Mouse (Mus musculus): ENCODE results near the gene Ncor2.
"Not testable (repeated sequence)": the region's sequence is repeated elsewhere in the genome, so short reads cannot be mapped to it uniquely, and the experiment has no call there.

The Ncor2 gene

DNA sequence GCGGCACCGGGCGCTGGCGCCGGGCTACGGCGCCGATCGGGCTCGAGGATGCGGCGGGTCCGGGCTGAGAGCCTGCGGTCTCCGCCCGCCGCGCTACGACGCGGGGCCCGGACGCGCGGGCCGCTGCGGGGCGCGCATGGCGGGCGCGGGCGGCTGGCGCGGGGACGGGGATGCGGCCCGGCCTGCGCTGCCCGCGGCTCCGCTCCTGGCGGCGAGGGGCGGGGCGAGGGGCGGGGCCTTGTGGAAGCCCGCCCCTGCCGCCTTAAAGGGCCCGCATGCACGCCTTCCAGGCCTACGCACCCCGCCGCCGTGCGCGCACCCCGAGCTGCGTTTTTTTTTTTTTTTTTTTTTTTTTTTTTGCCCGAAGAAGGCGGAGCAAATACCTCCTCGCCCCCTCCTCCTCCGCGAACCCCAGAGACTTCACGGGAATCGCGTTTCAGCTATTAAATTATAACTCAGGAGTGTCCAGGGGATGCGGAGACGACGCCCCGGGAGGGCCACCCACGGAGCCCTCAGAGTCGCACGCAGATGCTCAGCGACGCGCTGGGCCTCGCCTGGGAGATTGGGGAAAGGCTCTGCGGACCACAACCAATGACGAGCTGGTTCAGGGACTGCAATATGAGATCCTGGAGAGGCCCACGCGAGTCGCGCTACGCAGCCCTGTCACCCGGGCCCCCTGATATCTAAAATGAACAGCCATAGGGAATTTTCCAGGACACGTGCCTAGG lies at the start of gene Ncor2:
Gene Ncor2 (minus strand): TSS at position 213 of the 728 bp plus-strand sequence.
- peak; percentile 56 for DNase-seq (ENCODE audit: low spot score)

GRCm38 (mm10) chr5:125227699-125228098 lies 48.7 kb upstream of the Ncor2 start:
- DNase-seq (ENCODE audit: low spot score), result no peak

- DNase-seq (ENCODE audit: low spot score), result no peak
Observed at GRCm38 (mm10) chr5:125226229-125226634, 47.2 kb upstream of the Ncor2 start.

DNA sequence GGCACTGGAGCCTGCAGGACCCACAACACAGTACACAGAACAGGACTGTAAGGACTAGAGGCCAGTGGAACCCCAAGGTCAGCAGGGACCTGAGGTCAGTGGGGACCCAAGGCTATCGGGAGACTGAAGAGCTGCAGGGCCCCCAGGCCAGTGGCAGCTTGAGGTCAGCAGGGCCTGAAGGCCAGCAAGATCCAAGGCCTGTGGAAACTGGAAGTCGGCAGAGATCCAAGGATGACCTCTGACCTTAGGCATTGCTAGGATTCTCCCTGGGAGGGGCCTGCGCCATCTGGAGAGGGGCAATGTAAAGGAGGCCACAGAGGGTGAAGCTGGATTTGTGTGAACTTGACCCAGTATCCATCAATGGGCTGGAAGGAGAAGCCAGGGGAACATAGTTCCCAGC lies 45.9 kb upstream of the Ncor2 start:
- DNase-seq (ENCODE audit: low spot score), result no peak

DNA sequence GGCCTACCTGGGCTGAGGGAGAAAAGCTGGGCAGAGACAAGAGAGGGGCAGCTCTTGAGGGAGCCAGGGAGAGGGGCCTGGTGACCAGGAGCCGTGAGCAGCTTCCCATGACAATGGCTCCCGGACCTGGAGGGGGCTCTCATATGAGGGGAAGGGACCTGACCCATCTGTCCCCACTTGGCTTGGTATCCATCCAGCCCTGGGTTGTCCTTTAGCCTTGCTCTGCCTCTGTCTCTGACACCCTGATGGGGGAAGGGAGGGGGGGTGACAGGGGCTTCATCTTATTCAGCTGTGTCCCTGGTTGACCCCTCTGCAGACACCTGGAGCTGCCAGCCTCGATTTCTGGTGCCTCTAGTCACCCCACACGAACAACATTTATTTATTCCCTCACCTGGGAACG lies 44.9 kb upstream of the Ncor2 start:
- DNase-seq (ENCODE audit: low spot score), result no peak

GRCm38 (mm10) chr5:125222706-125223105 lies 43.7 kb upstream of the Ncor2 start:
- no peak for DNase-seq (ENCODE audit: low spot score)

DNA sequence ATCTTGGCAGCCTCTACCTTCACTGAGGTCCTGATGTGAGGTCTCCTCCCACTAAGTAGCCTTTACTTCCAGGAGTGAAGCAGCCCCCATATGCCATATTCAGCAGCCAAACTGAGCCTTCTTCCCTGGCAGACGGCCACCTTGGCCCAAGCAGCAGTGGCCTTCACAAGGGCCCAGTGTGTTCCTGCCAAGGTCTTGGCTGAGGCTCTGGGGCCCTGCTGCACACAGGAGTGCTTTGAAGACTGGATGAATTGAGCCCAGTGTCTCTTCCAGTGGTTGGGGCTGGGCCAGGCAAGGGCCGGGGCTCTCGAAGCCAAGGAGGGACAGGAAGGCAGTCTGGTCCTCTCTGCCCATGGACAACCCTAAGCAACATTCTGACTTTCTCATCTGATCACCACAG lies 42.8 kb upstream of the Ncor2 start:
- no peak for DNase-seq (ENCODE audit: low spot score)

DNA sequence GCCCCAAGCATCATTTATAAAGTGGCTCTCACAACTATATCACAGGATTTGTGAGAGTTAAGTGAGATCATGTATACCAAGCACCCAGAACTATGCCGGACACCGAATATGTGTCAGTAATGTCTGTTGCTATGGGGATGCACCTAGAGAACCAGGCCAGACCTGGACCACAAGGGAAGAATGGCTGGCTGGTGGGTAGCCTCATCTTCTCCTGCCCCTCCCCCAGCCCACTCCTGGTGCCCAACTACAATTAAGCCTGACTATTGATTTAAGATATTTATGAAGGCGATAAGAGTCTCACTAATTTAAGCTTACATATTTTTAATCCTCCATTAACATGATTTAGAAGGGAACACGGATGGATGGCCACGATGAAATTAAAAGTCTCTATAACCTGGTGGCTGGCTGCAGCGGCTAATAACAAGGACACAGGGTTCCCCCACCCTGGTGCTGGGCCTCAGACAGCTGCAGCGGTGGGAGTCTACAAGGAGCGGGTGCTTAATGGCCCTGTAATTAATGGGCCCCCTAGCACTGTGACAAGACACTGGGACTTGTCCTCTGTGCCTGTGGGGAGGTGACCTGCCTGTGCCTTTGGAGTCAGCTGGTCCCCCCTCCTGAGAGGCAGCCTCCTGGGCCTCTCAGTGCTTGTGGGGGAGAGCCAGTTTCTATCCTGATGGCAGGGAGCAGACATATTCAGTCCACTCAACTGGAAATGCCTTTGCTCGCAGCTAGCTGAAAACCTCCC lies 38.6 kb upstream of the Ncor2 start:
- no peak for DNase-seq (ENCODE audit: low spot score)

GRCm38 (mm10) chr5:125215930-125216459 lies 37.0 kb upstream of the Ncor2 start:
- no peak for DNase-seq (ENCODE audit: low spot score)

DNA sequence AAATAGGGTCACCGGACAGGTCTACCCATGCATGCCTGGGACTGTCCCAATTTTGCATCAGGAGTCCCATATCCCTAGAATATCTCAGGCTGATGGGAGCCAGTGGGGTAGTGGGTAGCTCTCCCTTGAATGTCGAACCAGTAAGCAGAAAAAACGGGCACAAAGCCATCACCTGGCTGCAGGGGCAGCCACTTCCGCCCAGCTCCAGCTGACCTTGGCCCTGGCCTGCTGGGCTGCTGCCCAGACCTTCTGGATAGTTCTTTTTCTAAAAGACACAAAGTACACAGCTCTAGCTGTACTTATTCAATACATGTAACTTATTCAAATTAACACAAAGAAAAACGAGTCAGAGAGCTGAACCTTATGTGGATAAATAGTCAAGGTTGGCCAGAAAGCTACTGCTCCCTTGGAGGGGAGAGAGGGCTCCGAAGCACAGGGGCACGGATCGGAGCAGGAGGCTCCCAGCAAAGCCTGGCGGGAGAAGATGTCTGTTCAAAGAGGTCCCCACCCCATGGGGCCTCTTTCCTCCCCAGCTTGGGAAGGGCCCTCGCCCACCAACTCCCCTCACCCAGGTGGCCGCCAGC lies 36.4 kb upstream of the Ncor2 start:
- no peak for DNase-seq (ENCODE audit: low spot score)

DNA sequence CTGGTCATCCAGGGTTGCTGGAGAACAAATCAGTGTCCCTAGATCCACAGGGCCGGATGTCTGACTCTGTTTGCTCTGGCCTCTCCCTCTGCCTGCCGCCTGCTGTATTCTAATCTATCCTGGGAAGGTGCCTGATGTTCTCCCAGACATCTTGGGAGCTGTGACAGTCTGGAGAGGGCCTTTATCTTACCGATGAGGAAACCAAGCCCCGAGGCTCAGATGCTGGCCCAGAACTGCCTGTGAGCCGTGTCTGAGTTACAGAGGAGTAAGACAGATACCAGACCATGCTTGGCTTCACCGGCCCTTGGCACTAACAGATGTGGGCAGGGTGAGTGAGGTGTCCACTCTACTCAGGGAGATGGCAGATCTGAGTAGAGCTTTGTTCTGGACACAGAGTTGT lies 35.0 kb upstream of the Ncor2 start:
- DNase-seq (ENCODE audit: low spot score), result no peak

- DNase-seq (ENCODE audit: low spot score), result not testable (repeated sequence)
Observed at GRCm38 (mm10) chr5:125204910-125205309, 25.9 kb upstream of the Ncor2 start.

- no peak for DNase-seq (ENCODE audit: low spot score)
Observed at GRCm38 (mm10) chr5:125204199-125204815, 25.3 kb upstream of the Ncor2 start.

DNA sequence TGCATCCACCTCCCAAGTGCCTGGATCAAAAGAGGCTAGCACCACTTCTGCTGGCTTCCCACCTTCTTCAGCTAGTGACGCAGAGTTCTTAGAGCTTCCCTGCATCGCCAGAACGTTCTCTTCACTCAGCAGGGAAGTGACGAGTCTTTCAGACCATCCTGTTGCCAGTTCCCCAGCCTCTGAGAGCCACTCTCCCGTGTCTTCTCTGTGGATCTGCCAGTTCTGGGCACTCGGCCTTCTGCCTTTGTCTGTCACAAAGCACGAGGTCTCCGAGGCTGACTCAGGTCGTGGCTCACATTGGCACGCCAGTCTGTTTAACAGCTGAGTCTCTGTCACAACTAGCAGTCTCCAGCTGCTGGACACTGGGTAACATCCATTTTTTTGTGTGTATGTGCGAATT lies 24.7 kb upstream of the Ncor2 start:
- no peak for DNase-seq (ENCODE audit: low spot score)

DNA sequence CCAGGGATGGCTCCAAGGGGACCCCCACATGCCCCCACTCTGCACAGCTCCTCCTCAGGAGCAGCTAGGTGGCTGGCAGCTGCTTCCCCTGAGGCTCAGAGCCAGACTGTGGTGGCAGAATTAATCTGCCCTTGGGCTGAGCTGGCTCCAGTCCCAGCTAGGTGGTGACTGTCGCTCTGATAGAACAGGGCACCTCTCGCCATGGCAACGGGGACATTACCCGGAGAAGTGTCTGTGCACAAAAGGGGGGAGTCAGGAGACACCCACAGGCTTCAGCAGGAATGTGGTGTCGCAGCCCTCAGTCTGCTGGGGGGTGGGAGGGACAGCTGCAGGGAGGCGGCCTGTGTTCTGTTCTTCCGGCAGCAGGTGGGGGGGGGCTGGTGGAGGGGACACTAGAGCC lies 24.1 kb upstream of the Ncor2 start:
- DNase-seq (ENCODE audit: low spot score), result no peak

GRCm38 (mm10) chr5:125202100-125202499 lies 23.1 kb upstream of the Ncor2 start:
- DNase-seq (ENCODE audit: low spot score), result no peak

DNA sequence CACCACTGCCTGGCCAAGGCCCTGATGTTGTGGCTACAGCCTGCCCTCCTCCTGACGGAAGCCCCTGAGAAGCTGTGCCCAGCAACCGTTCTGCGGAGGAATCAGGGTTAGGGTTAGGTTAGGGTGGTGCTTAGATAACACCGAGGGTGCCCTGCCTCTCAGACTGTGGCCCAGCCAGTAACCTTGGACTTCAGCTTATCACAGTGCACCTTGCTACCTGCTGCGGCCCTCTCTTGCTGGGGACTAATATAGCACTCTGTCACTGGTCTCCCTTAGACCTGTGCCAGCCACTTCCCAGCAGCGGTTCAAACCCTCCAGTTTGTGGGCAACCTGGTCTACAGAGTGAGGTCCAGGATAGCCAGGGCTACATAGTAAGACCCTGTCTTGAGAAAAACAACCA lies 20.1 kb upstream of the Ncor2 start:
- DNase-seq (ENCODE audit: low spot score), result no peak

DNA sequence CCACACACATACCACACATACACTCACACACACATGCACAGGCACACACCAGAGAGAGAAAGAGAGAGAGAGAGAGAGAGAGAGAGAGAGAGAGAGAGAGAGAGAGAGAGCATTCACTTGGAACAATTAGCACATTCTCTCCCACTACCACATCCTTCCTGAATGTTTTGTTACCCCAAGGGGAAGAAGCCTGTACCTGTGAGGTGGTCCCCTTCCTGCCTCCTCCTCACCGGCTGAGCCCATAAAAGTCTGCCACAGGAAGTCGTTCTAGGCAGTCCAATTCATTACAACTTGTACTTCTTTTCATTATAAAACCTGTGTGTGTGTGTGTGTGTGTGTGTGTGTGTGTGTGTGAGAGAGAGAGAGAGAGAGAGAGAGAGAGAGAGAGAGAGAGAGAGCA lies 18.3 kb upstream of the Ncor2 start:
- not testable (repeated sequence) for DNase-seq (ENCODE audit: low spot score)

DNA sequence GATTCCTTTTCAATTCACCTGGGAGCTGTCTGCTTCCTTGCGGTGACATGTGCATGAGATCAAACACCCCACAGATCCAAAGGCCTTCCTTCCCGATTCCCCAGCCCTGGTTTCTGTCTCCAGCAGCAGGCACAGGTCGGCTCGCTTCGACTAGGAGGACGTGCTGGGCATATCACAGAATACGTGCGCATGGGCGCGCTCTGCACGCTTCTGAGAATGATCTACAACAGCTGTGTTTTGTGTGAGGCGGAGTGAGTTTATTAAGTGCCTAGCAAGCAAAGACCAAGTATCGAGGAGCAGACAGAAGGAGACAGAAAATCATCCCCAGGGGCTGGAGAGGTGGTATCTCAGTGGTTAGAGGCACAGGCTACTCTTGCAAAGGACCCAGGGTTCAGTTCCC lies 17.0 kb upstream of the Ncor2 start:
- DNase-seq (ENCODE audit: low spot score), result no peak

DNA sequence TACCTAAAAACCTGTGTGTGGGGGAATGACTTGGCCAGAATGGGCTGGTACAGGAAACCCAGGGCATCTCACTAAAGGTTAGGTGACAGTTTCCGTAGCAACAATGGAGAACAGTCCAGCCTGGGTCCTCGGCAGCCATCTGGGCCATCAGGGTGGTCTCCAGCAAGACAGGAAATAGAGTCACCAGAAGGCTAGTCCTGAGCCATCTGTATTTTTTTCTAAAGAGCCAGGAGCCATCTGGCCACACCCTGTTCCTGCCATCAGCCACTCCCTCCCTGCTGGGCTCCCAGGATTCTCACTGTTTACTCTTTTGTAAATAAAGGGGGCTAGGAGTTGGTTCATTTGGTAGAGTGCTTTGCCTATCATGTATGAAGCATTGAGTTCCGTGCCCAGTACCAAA lies 16.1 kb upstream of the Ncor2 start:
- no peak for DNase-seq (ENCODE audit: low spot score)

- DNase-seq (ENCODE audit: low spot score), result no peak
Observed at GRCm38 (mm10) chr5:125193478-125194439, 14.7 kb upstream of the Ncor2 start.
